Mouse (Mus musculus): ENCODE measurements at regions not wholly inside any gene's neighbourhood (a gene's known extent, or its start where the extent isn't known, plus 50 kb on each side); places are given as distances from the start of the nearest gene placed in this dataset.

GRCm38 (mm10) chr13:37290636-37291035 is 54.4 kb upstream of the Ly86 start:
- no peak for DNase-seq (ENCODE audit: low spot score in 2 of 2)

GRCm38 (mm10) chr13:37288993-37289392 is 56.0 kb upstream of the Ly86 start:
- DNase-seq (ENCODE audit: low spot score in 2 of 2), result no peak

- no peak for DNase-seq (ENCODE audit: low spot score in 2 of 2)
Measured at GRCm38 (mm10) chr13:37282515-37282914, 62.5 kb upstream of the Ly86 start.

GRCm38 (mm10) chr13:37279078-37279789 is 65.8 kb upstream of the Ly86 start:
- no peak for DNase-seq (ENCODE audit: low spot score in 2 of 2)

- DNase-seq (ENCODE audit: low spot score in 2 of 2), result no peak
Measured at GRCm38 (mm10) chr13:37249581-37250461, 95.2 kb upstream of the Ly86 start.

- DNase-seq (ENCODE audit: low spot score in 2 of 2), result no peak
Measured at GRCm38 (mm10) chr13:37248741-37249140, 96.3 kb upstream of the Ly86 start.

- no peak for DNase-seq (ENCODE audit: low spot score in 2 of 2)
Measured at GRCm38 (mm10) chr13:37240048-37240447, 105.0 kb upstream of the Ly86 start.

GRCm38 (mm10) chr13:37237285-37237684 is 107.7 kb upstream of the Ly86 start:
- no peak for DNase-seq (ENCODE audit: low spot score in 2 of 2)

GRCm38 (mm10) chr13:37225834-37226233 is 119.2 kb upstream of the Ly86 start:
- no peak for DNase-seq (ENCODE audit: low spot score in 2 of 2)

- no peak for DNase-seq (ENCODE audit: low spot score in 2 of 2)
Measured at GRCm38 (mm10) chr13:37220436-37220835, 124.6 kb upstream of the Ly86 start.

GRCm38 (mm10) chr13:37218596-37218995 is 126.4 kb upstream of the Ly86 start:
- DNase-seq (ENCODE audit: low spot score in 2 of 2), result no peak

GRCm38 (mm10) chr13:37214590-37215282 is 130.3 kb upstream of the Ly86 start:
- DNase-seq (ENCODE audit: low spot score in 2 of 2), result no peak

GRCm38 (mm10) chr13:37197136-37197535 is 147.1 kb upstream of the F13a1 start:
- DNase-seq (ENCODE audit: low spot score in 2 of 2), result no peak

GRCm38 (mm10) chr13:37195857-37196256 is 145.8 kb upstream of the F13a1 start:
- no peak for DNase-seq (ENCODE audit: low spot score in 2 of 2)

GRCm38 (mm10) chr13:37181169-37181787 is 131.2 kb upstream of the F13a1 start:
- DNase-seq (ENCODE audit: low spot score in 2 of 2), result no peak

GRCm38 (mm10) chr13:37176526-37176925 is 126.5 kb upstream of the F13a1 start:
- no peak for DNase-seq (ENCODE audit: low spot score in 2 of 2)

GRCm38 (mm10) chr13:37175997-37176396 is 126.0 kb upstream of the F13a1 start:
- no peak for DNase-seq (ENCODE audit: low spot score in 2 of 2)

- DNase-seq (ENCODE audit: low spot score in 2 of 2), result no peak
Measured at GRCm38 (mm10) chr13:37158831-37159522, 108.9 kb upstream of the F13a1 start.

- no peak for DNase-seq (ENCODE audit: low spot score in 2 of 2)
Measured at GRCm38 (mm10) chr13:37157808-37158207, 107.8 kb upstream of the F13a1 start.

GRCm38 (mm10) chr13:37151835-37152516 is 101.9 kb upstream of the F13a1 start:
- no peak for DNase-seq (ENCODE audit: low spot score in 2 of 2)

GRCm38 (mm10) chr13:37149961-37150360 is 99.9 kb upstream of the F13a1 start:
- DNase-seq (ENCODE audit: low spot score in 2 of 2), result no peak

All from urinary bladder, adult 18-20 months (tissue).